Mouse (Mus musculus): ENCODE data around the gene Prdm2.

Gene Prdm2

GRCm38 (mm10) chr4:143212341-143213174, at the start of gene Prdm2:
Gene Prdm2, minus strand, starts transcription at chr4:143212995.
- DNase-seq, result peak; percentile 78 to 85

GRCm38 (mm10) chr4:143259718-143260349, 47.0 kb upstream of the Prdm2 start:
- no peak for DNase-seq

DNA sequence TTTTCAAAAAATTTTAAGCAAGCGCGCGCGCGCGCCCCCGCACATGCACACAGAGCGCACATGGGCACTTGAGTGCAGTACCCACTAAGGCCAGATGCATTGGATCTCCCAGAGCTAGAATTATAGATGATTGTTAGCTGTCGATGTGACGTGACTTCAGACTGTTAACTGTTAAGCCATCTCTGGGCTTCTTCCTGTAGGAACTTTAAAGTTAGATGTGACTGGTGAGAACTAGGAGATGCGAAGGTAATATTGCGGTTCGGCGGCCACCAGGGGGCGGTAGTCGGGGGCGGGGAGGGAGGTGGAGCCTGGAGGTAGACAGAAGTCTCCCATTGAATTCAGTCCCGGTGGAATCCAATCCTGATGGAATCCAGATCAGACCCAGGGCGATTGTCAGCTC, 45.7 kb upstream of the Prdm2 start:
- peak; percentile 55 to 81 for DNase-seq

GRCm38 (mm10) chr4:143257971-143258370, 45.2 kb upstream of the Prdm2 start:
- no peak for DNase-seq

- no peak for DNase-seq
These were observed 42.7 kb upstream of the Prdm2 start for GRCm38 (mm10) chr4:143255541-143255940.

DNA sequence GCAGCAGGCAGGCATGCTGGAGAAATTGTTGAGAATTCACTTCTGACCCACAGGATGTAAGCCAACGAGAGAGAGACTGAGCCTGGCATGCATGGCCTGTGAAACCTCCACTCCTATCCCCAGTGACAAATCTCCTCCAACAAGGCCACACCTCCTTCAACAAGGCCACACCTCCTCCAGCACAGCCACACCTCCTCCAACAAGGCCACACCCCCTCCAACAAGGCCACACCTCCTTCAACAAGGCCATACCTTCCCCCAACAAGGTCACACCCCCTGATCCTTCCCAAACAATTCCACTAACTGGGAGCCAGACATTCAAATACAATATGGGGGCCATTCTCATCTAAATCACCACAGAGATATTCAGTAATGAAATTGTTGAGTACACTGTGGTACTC, 40.6 kb upstream of the Prdm2 start:
- DNase-seq, result no peak

GRCm38 (mm10) chr4:143248050-143248449, 35.3 kb upstream of the Prdm2 start:
- DNase-seq, result peak in 1 of 2 experiments; percentile 15

GRCm38 (mm10) chr4:143241294-143241693, 28.5 kb upstream of the Prdm2 start:
- DNase-seq, result no peak

DNA sequence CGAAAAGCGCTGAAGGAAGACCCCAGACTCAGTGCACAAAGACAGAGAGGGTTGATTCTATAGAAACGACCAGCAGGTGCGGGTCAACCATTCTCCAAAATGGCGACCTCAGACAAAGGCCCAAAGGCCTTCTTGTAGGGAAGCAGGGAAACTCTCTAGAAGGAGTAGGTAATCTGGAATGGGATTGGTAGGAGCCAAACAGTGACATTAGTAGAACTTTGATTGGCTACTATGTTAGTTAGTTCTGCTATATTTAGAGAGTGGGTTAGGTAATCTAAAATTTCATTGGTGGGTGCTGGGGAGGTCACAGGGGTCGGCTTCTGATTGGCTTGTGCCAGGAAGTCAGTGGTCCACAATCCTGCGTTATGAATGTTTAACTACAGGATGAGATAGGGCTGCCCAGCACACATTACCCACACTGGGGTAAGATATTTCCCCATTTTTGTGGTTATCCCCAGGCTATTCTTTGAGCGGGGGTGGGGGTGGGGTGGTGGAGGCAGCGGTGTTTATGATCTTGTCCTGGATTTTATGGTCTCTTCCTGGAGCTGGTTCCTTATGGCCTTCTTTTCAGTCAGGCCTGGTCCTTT, 26.9 kb upstream of the Prdm2 start:
- DNase-seq, result no peak

GRCm38 (mm10) chr4:143239117-143239516, 26.3 kb upstream of the Prdm2 start:
- no peak for DNase-seq

- peak; percentile 37 to 66 for DNase-seq
These were observed 25.6 kb upstream of the Prdm2 start for GRCm38 (mm10) chr4:143238241-143239031.

- DNase-seq, result no peak
These were observed 19.1 kb upstream of the Prdm2 start for GRCm38 (mm10) chr4:143231790-143232422.

- no peak for DNase-seq
These were observed 18.3 kb upstream of the Prdm2 start for GRCm38 (mm10) chr4:143231110-143231509.

DNA sequence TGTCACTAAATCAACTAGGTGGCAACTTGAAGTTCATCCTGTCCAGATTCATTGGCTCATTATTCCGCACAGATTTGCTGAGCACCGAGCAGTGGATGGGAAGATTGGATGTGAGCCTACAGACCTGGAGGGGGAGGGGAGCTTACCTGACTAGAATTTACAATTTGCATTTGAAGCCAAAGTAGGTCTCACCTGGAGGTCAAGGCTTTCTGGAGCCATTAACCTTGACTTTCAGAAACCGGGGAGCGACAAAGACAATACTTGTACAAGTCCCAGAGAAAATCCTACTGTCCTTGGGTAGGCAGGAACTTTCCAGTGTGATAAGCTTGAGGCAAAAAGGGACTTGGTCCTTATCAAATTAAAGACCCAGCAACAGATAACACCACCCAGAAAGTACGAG, 15.2 kb upstream of the Prdm2 start:
- no peak for DNase-seq

DNA sequence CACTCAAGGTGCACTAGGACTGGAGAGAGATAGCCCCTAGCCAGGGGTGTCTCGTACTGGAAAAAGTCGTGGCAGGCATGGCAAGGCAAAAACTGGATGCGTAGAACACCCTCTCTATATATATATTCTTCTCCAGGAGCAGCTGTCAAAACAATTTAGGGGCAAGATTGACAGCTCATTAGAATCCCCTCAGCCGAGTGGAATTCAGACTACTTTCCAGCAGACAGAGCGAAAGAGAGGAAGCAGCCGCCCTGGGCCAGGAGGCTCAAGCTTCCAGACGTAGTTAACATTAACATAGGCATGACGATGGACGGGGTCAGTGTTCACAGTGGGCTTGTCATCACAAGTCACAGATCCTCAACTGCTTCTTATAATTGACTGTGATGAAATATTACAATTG, 13.1 kb upstream of the Prdm2 start:
- no peak for DNase-seq

- DNase-seq, result no peak
These were observed 6.5 kb upstream of the Prdm2 start for GRCm38 (mm10) chr4:143219316-143219751.

DNA sequence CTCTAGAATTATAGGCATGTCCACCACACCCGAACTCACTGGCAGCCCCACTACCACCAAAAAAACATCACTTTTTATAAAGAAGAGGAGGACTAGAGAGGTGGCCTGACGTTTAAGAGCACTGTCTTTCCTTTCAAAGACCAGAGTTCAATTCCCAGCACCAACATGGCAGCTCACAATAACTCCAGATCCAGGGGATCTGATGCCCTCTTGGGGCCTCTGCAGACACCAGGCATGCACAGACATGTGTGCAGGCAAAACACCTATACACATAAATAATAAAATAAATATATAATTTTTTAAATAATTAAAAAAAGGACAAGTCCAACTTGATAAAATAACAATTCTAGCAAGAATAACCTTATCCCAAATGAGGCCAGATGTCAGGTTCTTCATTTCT, 6.1 kb upstream of the Prdm2 start:
- no peak for DNase-seq

- no peak for DNase-seq
These were observed 4.4 kb upstream of the Prdm2 start for GRCm38 (mm10) chr4:143217189-143217588.

DNA sequence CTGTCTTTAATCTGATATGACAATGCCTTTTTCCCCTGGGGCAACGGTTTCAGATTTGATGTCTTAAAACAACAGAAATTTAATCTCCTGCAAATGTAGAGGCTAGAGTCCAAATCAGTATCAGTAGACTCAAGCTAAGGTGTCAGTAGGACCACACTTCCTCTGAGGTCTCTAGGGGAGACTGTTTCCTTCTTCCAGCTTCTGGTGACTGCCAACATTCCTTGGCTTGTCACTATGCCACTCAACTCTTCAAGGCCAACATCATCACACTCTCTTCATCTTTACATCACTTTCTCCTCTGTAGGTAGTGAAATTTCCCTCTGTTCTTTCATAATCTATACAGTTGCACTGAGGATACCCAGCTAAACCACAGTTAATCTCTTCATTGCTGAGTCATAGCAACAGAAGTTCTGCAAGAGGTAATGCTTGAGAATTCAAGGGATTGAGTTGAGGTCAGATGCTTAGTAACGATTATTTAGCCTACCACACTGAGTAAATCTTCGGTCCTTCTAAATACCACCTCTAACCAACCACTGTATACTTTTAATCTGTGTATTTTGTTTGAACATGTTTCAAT, 1.5 kb upstream of the Prdm2 start:
- no peak for DNase-seq

- no peak for DNase-seq
These were observed 776 bp upstream of the Prdm2 start for GRCm38 (mm10) chr4:143213571-143213970.

DNA sequence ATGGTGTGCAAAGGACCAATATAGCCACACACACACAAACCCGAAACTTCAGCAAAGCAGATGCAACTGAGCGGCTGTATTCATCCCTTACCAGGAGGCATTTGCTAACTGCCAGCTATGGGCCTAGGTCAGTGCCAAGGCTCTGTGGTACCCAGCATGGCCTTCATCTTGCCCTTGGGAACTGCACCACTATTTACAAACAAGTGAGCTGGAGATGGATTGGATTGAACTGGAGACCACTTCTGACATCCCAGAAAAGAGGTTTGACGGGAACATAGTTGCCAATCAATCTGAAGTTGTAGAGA, 332 bp upstream of the Prdm2 start:
- peak in 1 of 2 experiments; percentile 12 for DNase-seq

DNA sequence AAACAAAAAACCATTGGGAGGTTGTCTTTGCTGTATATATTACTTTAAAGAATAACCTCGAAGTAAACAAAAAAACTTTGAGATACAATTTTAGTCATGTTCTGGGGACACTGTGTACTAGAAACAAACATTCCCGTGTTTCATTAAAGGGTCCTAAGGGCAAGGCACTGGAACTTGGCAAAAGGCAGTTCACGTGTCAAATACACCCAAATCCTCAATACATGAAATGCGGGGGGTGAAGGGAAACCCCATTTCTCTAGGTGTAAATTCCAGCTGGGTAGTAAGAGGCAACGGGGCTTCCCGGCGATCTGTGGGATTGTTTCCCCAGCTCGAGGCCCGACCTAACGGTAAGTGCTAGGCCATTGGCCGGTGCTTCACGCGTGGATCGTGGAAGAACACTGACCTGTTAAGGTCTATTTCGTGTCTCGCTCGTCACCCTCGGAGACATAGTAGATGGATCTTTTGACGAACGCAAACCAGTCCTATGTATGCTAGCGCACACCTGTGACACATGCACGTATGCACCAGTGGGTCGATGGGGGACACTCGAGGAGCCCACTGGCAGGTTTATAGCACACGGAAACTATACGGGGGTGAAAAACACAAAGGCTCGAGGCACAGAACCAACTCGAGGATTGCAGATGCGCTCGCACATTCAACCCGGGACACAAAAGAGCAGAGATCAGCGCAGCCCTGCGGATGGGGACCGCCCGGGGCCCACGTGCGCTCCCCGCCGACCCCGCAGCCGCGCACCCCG, 1.0 kb downstream of the Prdm2 start:
- DNase-seq, result peak; percentile 52 to 74
